Mouse (Mus musculus): ENCODE results near the gene Dhx9. TPM values are rescaled to one million over a fixed set of nuclear protein-coding genes. Genes with fewer than 3 reads are reported as not detected.

Dhx9 gene
- polyA plus RNA-seq, 1 experiment from 2014 or later: 8.5 TPM

Other genes starting within 250 kb of the Dhx9 start
- gene Lamc1, start 154.9 kb downstream of the Dhx9 start, polyA plus RNA-seq (2015; fragmentation: Nextera tagmentation; extraction: Ambion mirVana): 7.7 and 8.9 TPM in 2 replicates
- gene Shcbp1l, start 62.5 kb downstream of the Dhx9 start, polyA plus RNA-seq (2015; fragmentation: Nextera tagmentation; extraction: Ambion mirVana): 0.32 and 0.33 TPM in 2 replicates
- 6.5 and 7.0 TPM in 2 replicates for gene Npl, start 62.4 kb upstream of the Dhx9 start, polyA plus RNA-seq (2015; fragmentation: Nextera tagmentation; extraction: Ambion mirVana)
- not detected in 2 replicates for gene Rgs8, start 165.4 kb upstream of the Dhx9 start, polyA plus RNA-seq (2015; fragmentation: Nextera tagmentation; extraction: Ambion mirVana)